Mouse (Mus musculus) midbrain, embryonic 10.5 days (tissue): ENCODE measurements around the gene Cnnm2. TPM values are rescaled to one million over a fixed set of nuclear protein-coding genes. Genes with fewer than 3 reads are reported as not detected.

Experiments
- DNase-seq: peaks from one replicate; pipeline ENCODE4 v3.0.0-alpha.2; 2017; ENCODE audit warnings: low spot score
- H3K27ac ChIP-seq: fragments of 300-500 bp; sonication (generic); replicated peaks from 2 replicates; pipeline ENCODE4 v1.5.1; 2016; ENCODE audit warnings: mild to moderate bottlenecking
- H3K27me3 ChIP-seq: fragments of 300-500 bp; sonication (generic); 2 replicates; pipeline ENCODE4 v1.6.1; 2016; ENCODE audit warnings: low read depth, mild to moderate bottlenecking; ENCODE audit not compliant: poor library complexity, severe bottlenecking
- H3K36me3 ChIP-seq: fragments of 300-500 bp; sonication (generic); 2 replicates; pipeline ENCODE4 v1.6.1; 2016; ENCODE audit warnings: mild to moderate bottlenecking, moderate library complexity
- H3K4me1 ChIP-seq: fragments of 300-500 bp; sonication (generic); 2 replicates; pipeline ENCODE4 v1.6.1; 2016
- H3K4me3 ChIP-seq: fragments of 300-500 bp; sonication (generic); 2 replicates; pipeline ENCODE4 v1.5.1; 2016; ENCODE audit warnings: mild to moderate bottlenecking, moderate library complexity
- H3K9me3 ChIP-seq: fragments of 300-500 bp; sonication (generic); replicated peaks from 2 replicates; pipeline ENCODE4 v1.6.1; 2016; ENCODE audit warnings: mild to moderate bottlenecking
- WGBS: fragments of 180-500 bp; shearing (Covaris S2); methylation state at CpG from one replicate; pipeline ENCODE4 v1.1.7; 2016; 5-methylcytosine and 5-hydroxymethylcytosine counted together
- polyA plus RNA-seq: library from polyadenylated mRNA; unstranded; fragments of >200 nt; fragmentation: Nextera tagmentation; extraction: Ambion mirVana; gene quantifications from 2 replicates; pipeline ENCODE4 v1.2.1, GENCODE M21; 2016

Cnnm2 gene
- polyA plus RNA-seq, 1 experiment from 2014 or later = 2.7 TPM

GRCm38 (mm10) chr19:46887811-46888527 lies 126.6 kb downstream of the Cnnm2 start:
- WGBS = 90% methylated on average over 14 of the region's 14 CpGs
- no peak overlapping the region for H3K27ac ChIP-seq
- DNase-seq = no peak
- peaks cover 95% of the 10 kb centered on the region for H3K36me3 ChIP-seq
- H3K27me3 ChIP-seq = no peaks in the 10 kb centered on the region
- no peak overlapping the region for H3K4me3 ChIP-seq
- H3K4me1 ChIP-seq = no peaks in the 10 kb centered on the region
- no peaks in the 10 kb centered on the region for H3K9me3 ChIP-seq

GRCm38 (mm10) chr19:46889666-46890065 lies 128.3 kb downstream of the Cnnm2 start:
- no peak for DNase-seq
- Histone ChIP-seq H3K27me3 (no peaks in the 10 kb centered on the region), H3K4me1 (no peaks in the 10 kb centered on the region), H3K36me3 (peaks cover 81% of the 10 kb centered on the region), H3K9me3 (no peaks in the 10 kb centered on the region), H3K4me3 (no peak overlapping the region), H3K27ac (no peak overlapping the region)
- WGBS = 94% methylated on average over 8 of the region's 8 CpGs

- no peaks in the 10 kb centered on the region for H3K27me3 ChIP-seq
- peaks cover 79% of the 10 kb centered on the region for H3K36me3 ChIP-seq
- H3K9me3 ChIP-seq = no peaks in the 10 kb centered on the region
- H3K4me3 ChIP-seq = no peak overlapping the region
- H3K27ac ChIP-seq = no peak overlapping the region
- 95% methylated on average over 8 of the region's 8 CpGs for WGBS
- DNase-seq = no peak
- H3K4me1 ChIP-seq = no peaks in the 10 kb centered on the region
These were observed 129.3 kb downstream of the Cnnm2 start for GRCm38 (mm10) chr19:46890657-46891056.

- WGBS = 91% methylated on average over 3 of the region's 3 CpGs
- no peaks in the 10 kb centered on the region for H3K4me1 ChIP-seq
These were observed 131.5 kb downstream of the Cnnm2 start for GRCm38 (mm10) chr19:46892856-46893255.

GRCm38 (mm10) chr19:46893484-46893883 lies 132.1 kb downstream of the Cnnm2 start:
- Histone ChIP-seq H3K9me3 (peaks cover 8% of the 10 kb centered on the region; the same call in 1 of the 2 replicates), H3K27ac (no peak overlapping the region), H3K4me1 (no peaks in the 10 kb centered on the region), H3K27me3 (no peaks in the 10 kb centered on the region), H3K36me3 (peaks cover 75% of the 10 kb centered on the region), H3K4me3 (no peak overlapping the region)
- DNase-seq = no peak
- WGBS = 90% methylated on average over 7 of the region's 7 CpGs

More at GRCm38 (mm10) chr19:46892856-46893255, 131.5 kb downstream of the Cnnm2 start:
- no peak overlapping the region for H3K27ac ChIP-seq
- H3K36me3 ChIP-seq = peaks cover 75% of the 10 kb centered on the region
- peaks cover 8% of the 10 kb centered on the region; the same call in 1 of the 2 replicates for H3K9me3 ChIP-seq
- no peaks in the 10 kb centered on the region for H3K27me3 ChIP-seq
- no peak for DNase-seq
- H3K4me3 ChIP-seq = no peak overlapping the region

- Histone ChIP-seq H3K27me3 (no peaks in the 10 kb centered on the region), H3K4me3 (no peak overlapping the region), H3K27ac (no peak overlapping the region), H3K36me3 (peaks cover 44% of the 10 kb centered on the region), H3K4me1 (no peaks in the 10 kb centered on the region), H3K9me3 (peaks cover 8% of the 10 kb centered on the region; the same call in 1 of the 2 replicates)
- DNase-seq = no peak
- 89% methylated on average over 3 of the region's 3 CpGs for WGBS
These were observed 135.7 kb downstream of the Cnnm2 start for GRCm38 (mm10) chr19:46897135-46897534.

GRCm38 (mm10) chr19:46898222-46898621 lies 136.8 kb downstream of the Cnnm2 start:
- Histone ChIP-seq H3K27me3 (no peaks in the 10 kb centered on the region), H3K9me3 (peaks cover 8% of the 10 kb centered on the region; the same call in 1 of the 2 replicates), H3K27ac (no peak overlapping the region), H3K4me1 (no peaks in the 10 kb centered on the region), H3K36me3 (peaks cover 40% of the 10 kb centered on the region), H3K4me3 (no peak overlapping the region)
- WGBS = 89% methylated on average over 5 of the region's 5 CpGs
- no peak for DNase-seq

GRCm38 (mm10) chr19:46899306-46899705 lies 137.9 kb downstream of the Cnnm2 start:
- H3K9me3 ChIP-seq = peaks cover 8% of the 10 kb centered on the region; the same call in 1 of the 2 replicates
- no peaks in the 10 kb centered on the region for H3K4me1 ChIP-seq
- 68% methylated on average over 5 of the region's 5 CpGs for WGBS
- no peak overlapping the region for H3K4me3 ChIP-seq
- H3K36me3 ChIP-seq = peaks cover 38% of the 10 kb centered on the region
- DNase-seq = no peak
- H3K27ac ChIP-seq = no peak overlapping the region
- no peaks in the 10 kb centered on the region for H3K27me3 ChIP-seq

GRCm38 (mm10) chr19:46899871-46900270 lies 138.5 kb downstream of the Cnnm2 start:
- Histone ChIP-seq H3K9me3 (peaks cover 8% of the 10 kb centered on the region; the same call in 1 of the 2 replicates), H3K4me3 (no peak overlapping the region), H3K36me3 (peaks cover 35% of the 10 kb centered on the region), H3K4me1 (no peaks in the 10 kb centered on the region), H3K27me3 (no peaks in the 10 kb centered on the region), H3K27ac (no peak overlapping the region)
- DNase-seq = no peak
- 85% methylated on average over 5 of the region's 5 CpGs for WGBS

- Histone ChIP-seq H3K27me3 (no peaks in the 10 kb centered on the region), H3K4me3 (no peak overlapping the region), H3K27ac (no peak overlapping the region), H3K4me1 (no peaks in the 10 kb centered on the region), H3K9me3 (peaks cover 8% of the 10 kb centered on the region; the same call in 1 of the 2 replicates), H3K36me3 (peaks cover 29% of the 10 kb centered on the region)
- DNase-seq = no peak
- 91% methylated on average over 6 of the region's 6 CpGs for WGBS
These were observed 139.4 kb downstream of the Cnnm2 start for GRCm38 (mm10) chr19:46900786-46901185.

GRCm38 (mm10) chr19:46901323-46901722 lies 139.9 kb downstream of the Cnnm2 start:
- Histone ChIP-seq H3K4me3 (no peak overlapping the region), H3K9me3 (peaks cover 8% of the 10 kb centered on the region; the same call in 1 of the 2 replicates), H3K27ac (no peak overlapping the region), H3K27me3 (no peaks in the 10 kb centered on the region), H3K4me1 (no peaks in the 10 kb centered on the region), H3K36me3 (peaks cover 25% of the 10 kb centered on the region)
- no peak for DNase-seq
- WGBS = 95% methylated on average over 5 of the region's 5 CpGs

GRCm38 (mm10) chr19:46903379-46903778 lies 142.0 kb downstream of the Cnnm2 start:
- H3K27me3 ChIP-seq = no peaks in the 10 kb centered on the region
- whole genome bisulfite sequencing = 89% methylated on average over 5 of the region's 5 CpGs
- H3K4me3 ChIP-seq = no peak overlapping the region
- DNase-seq = no peak
- peaks cover 7% of the 10 kb centered on the region for H3K36me3 ChIP-seq
- no peaks in the 10 kb centered on the region; the same call in 1 of the 2 replicates for H3K4me1 ChIP-seq
- H3K27ac ChIP-seq = no peak overlapping the region
- no peaks in the 10 kb centered on the region for H3K9me3 ChIP-seq

- H3K27me3 ChIP-seq = no peaks in the 10 kb centered on the region
- DNase-seq = no peak
- WGBS = 96% methylated on average over 1 of the region's 1 CpGs
- peaks cover 14% of the 10 kb centered on the region for H3K4me1 ChIP-seq
- no peaks in the 10 kb centered on the region for H3K36me3 ChIP-seq
- no peaks in the 10 kb centered on the region for H3K9me3 ChIP-seq
- H3K4me3 ChIP-seq = no peak overlapping the region
- H3K27ac ChIP-seq = no peak overlapping the region
These were observed 143.5 kb downstream of the Cnnm2 start for GRCm38 (mm10) chr19:46904907-46905306.
